Mouse (Mus musculus): ENCODE results near the gene Drosha. TPM values are rescaled to one million over a fixed set of nuclear protein-coding genes. Genes with fewer than 3 reads are reported as not detected.
A peak's percentile ranks its signal among the peaks of the same experiment; 100 is the strongest.

Gene Drosha
- polyA plus RNA-seq, 1 experiment: 10.0 TPM

DNA sequence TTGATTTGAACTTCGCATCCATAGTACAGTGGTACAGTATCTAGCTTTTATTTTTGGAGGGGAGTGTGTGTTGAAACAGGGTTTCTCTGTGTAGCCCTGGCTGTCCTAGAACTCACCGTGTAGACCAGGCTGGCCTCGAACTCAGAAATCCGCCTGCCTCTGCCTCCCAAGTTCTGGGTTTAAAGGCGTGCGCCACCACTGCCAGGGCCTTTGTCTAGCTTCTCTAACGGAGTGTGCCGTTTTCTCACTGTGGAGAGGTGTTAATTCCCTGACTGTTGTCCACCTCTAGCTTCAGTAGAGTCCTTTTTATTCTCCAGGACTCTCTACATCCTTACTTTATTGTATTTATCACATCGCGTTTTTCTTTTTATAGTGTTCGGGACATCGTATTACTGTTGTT, 793 bp downstream of the Drosha start:
- 68% methylated on average over 12 of the region's 12 CpGs for WGBS
- TF ChIP-seq CTCF (IDR thresholded peaks at IDR 0.05; ENCODE audit: extremely low read depth, insufficient read depth, insufficient read length, insufficient replicate concordance) (no peak), POLR2A (IDR thresholded peaks at IDR 0.05; ENCODE audit: low read depth, low read length) (no peak)
- no peak for DNase-seq (ENCODE audit: low read depth in 1 of 2, low spot score in 2 of 2)
- H3K36me3 ChIP-seq (ENCODE audit: control insufficient read depth, insufficient read depth, low read length): peaks cover 4% of the 10 kb centered on the region
- no peaks in the 10 kb centered on the region for H3K27me3 ChIP-seq (ENCODE audit: control insufficient read depth, insufficient read depth, low read length)
- H3K27ac ChIP-seq (ENCODE audit: insufficient read depth, low read length): no peak overlapping the region
- peak overlapping the region; percentile 82 for H3K4me3 ChIP-seq (ENCODE audit: extremely low read depth, insufficient read depth, insufficient read length)
- no peaks in the 10 kb centered on the region; the same call in 1 of the 2 replicates for H3K4me1 ChIP-seq (ENCODE audit: control insufficient read depth, insufficient read depth, insufficient read length)

DNA sequence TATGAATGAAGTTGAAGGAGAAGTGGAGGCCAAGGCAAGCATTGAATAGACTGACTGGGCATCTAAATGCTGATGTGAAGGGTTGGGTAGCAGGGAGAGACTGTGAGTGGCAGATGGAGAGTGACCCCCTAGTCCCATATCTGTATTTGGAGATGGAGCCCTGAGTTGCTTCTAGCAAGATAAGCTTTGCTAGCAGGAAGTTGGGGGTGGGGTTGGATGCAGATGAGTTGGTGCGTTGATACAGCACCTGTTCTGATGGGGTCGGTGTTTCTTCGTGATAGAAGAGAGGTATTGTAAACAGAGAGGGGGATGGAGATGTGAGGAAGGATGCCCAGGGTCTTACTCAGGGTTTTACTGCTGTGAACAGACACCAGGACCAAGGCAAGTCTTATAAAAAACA, 5.3 kb downstream of the Drosha start:
- 86% methylated on average over 3 of the region's 3 CpGs for WGBS
- no peaks in the 10 kb centered on the region for H3K4me1 ChIP-seq (ENCODE audit: control insufficient read depth, insufficient read depth, insufficient read length)
- no peaks in the 10 kb centered on the region for H3K27me3 ChIP-seq (ENCODE audit: control insufficient read depth, insufficient read depth, low read length)
- H3K4me3 ChIP-seq (ENCODE audit: extremely low read depth, insufficient read depth, insufficient read length): no peak overlapping the region
- peaks cover 9% of the 10 kb centered on the region for H3K36me3 ChIP-seq (ENCODE audit: control insufficient read depth, insufficient read depth, low read length)
- no peak for DNase-seq (ENCODE audit: low read depth in 1 of 2, low spot score in 2 of 2)
- TF ChIP-seq CTCF (IDR thresholded peaks at IDR 0.05; ENCODE audit: extremely low read depth, insufficient read depth, insufficient read length, insufficient replicate concordance): no peak
- no peak for TF ChIP-seq POLR2A (IDR thresholded peaks at IDR 0.05; ENCODE audit: low read depth, low read length)
- H3K27ac ChIP-seq (ENCODE audit: insufficient read depth, low read length): no peak overlapping the region

DNA sequence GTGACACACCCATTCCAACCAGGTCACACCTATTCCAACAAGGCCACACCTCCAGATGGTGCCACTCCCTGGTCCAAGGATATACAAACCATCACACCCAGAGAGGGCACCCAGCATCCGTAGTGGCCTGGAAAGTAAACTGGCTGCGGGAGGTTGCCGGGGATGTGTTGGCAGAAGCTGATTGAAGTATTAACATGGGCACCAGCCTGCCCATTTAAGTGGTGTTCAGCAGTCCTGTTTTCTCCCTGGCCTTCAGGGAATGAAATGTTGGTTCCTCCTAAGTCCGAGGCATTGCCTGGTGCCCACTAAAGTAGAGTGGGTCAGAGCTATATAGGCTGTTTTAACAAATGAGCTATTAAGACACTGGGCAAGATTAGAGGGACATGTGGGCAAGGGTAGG, 8.0 kb downstream of the Drosha start:
- Histone ChIP-seq H3K27me3 (ENCODE audit: control insufficient read depth, insufficient read depth, low read length) (no peaks in the 10 kb centered on the region), H3K4me3 (ENCODE audit: extremely low read depth, insufficient read depth, insufficient read length) (no peak overlapping the region), H3K36me3 (ENCODE audit: control insufficient read depth, insufficient read depth, low read length) (peaks cover 13% of the 10 kb centered on the region), H3K27ac (ENCODE audit: insufficient read depth, low read length) (no peak overlapping the region), H3K4me1 (ENCODE audit: control insufficient read depth, insufficient read depth, insufficient read length) (no peaks in the 10 kb centered on the region)
- TF ChIP-seq CTCF (IDR thresholded peaks at IDR 0.05; ENCODE audit: extremely low read depth, insufficient read depth, insufficient read length, insufficient replicate concordance) (no peak), POLR2A (IDR thresholded peaks at IDR 0.05; ENCODE audit: low read depth, low read length) (no peak)
- DNase-seq (ENCODE audit: low read depth in 1 of 2, low spot score in 2 of 2): no peak
- WGBS: 97% methylated on average over 4 of the region's 4 CpGs

DNA sequence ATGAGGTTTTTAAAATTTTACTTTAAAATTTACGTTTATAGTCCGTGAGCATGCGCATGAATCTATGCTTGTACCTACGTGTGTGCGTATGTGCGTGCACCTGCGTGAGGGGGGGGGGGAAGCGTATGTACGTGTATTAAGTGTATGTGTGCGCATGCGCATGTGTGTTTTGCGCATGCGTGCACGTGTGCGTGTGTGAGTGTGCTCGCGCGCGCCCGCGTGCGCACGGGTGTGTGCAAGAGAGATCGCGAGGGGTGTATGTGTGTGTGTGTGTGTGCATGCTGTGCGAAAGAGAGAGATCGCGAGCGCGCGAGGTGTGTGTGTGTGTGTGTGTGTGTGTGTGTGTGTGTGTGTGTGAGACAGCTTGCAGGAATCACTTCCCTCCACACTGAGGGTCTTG, 8.8 kb downstream of the Drosha start:
- 98% methylated on average over 31 of the region's 31 CpGs for WGBS
- no peak for DNase-seq (ENCODE audit: low read depth in 1 of 2, low spot score in 2 of 2)
- Histone ChIP-seq H3K27ac (ENCODE audit: insufficient read depth, low read length) (no peak overlapping the region), H3K36me3 (ENCODE audit: control insufficient read depth, insufficient read depth, low read length) (peaks cover 16% of the 10 kb centered on the region), H3K4me3 (ENCODE audit: extremely low read depth, insufficient read depth, insufficient read length) (no peak overlapping the region), H3K27me3 (ENCODE audit: control insufficient read depth, insufficient read depth, low read length) (no peaks in the 10 kb centered on the region), H3K4me1 (ENCODE audit: control insufficient read depth, insufficient read depth, insufficient read length) (no peaks in the 10 kb centered on the region)
- TF ChIP-seq POLR2A (IDR thresholded peaks at IDR 0.05; ENCODE audit: low read depth, low read length): no peak
- TF ChIP-seq CTCF (IDR thresholded peaks at IDR 0.05; ENCODE audit: extremely low read depth, insufficient read depth, insufficient read length, insufficient replicate concordance): no peak

DNA sequence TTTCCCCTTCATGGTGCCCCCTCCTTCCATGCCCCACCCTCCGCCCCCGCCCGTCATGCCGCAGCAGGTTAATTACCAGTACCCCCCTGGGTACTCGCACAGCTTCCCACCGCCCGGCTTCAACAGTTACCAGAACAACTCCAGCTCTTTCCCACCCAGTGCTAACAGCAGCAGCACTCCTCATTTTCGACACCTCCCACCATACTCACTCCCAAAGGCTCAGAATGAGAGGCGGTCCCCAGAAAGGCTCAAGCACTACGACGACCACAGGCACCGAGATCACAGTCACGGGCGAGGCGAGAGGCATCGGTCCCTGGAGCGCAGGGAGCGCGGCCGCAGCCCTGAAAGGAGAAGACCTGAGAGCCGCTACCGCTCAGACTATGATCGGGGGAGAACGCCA, 9.6 kb downstream of the Drosha start:
- WGBS: 97% methylated on average over 24 of the region's 24 CpGs
- Histone ChIP-seq H3K36me3 (ENCODE audit: control insufficient read depth, insufficient read depth, low read length) (peaks cover 16% of the 10 kb centered on the region), H3K4me1 (ENCODE audit: control insufficient read depth, insufficient read depth, insufficient read length) (no peaks in the 10 kb centered on the region), H3K27ac (ENCODE audit: insufficient read depth, low read length) (no peak overlapping the region), H3K27me3 (ENCODE audit: control insufficient read depth, insufficient read depth, low read length) (no peaks in the 10 kb centered on the region), H3K4me3 (ENCODE audit: extremely low read depth, insufficient read depth, insufficient read length) (no peak overlapping the region)
- no peak for DNase-seq (ENCODE audit: low read depth in 1 of 2, low spot score in 2 of 2)
- TF ChIP-seq POLR2A (IDR thresholded peaks at IDR 0.05; ENCODE audit: low read depth, low read length): no peak
- TF ChIP-seq CTCF (IDR thresholded peaks at IDR 0.05; ENCODE audit: extremely low read depth, insufficient read depth, insufficient read length, insufficient replicate concordance): no peak

DNA sequence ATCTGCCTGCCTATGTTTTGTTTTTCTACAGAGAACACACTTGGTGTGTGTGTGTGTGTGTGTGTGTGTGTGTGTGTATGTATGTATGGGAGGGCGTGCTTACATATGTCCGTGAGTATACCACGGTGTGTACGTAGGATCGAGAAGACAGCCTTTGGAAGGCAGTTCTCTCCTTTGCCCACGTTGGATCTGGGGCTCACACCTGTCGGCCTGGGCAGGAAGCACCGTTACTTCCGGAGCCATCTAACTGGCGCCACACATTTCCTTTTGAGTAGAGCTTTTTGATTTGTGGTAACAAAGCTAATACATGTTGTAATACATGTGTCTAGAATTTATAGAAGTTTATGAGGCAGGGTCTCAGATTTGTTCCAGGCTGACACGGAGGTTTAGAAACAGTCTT, 16.1 kb downstream of the Drosha start:
- Histone ChIP-seq H3K4me1 (ENCODE audit: control insufficient read depth, insufficient read depth, insufficient read length) (no peaks in the 10 kb centered on the region; the same call in 1 of the 2 replicates), H3K27me3 (ENCODE audit: control insufficient read depth, insufficient read depth, low read length) (no peaks in the 10 kb centered on the region), H3K27ac (ENCODE audit: insufficient read depth, low read length) (no peak overlapping the region), H3K36me3 (ENCODE audit: control insufficient read depth, insufficient read depth, low read length) (peaks cover 32% of the 10 kb centered on the region), H3K4me3 (ENCODE audit: extremely low read depth, insufficient read depth, insufficient read length) (no peak overlapping the region)
- WGBS: 45% methylated on average over 11 of the region's 11 CpGs
- TF ChIP-seq CTCF (IDR thresholded peaks at IDR 0.05; ENCODE audit: extremely low read depth, insufficient read depth, insufficient read length, insufficient replicate concordance): no peak
- no peak for TF ChIP-seq POLR2A (IDR thresholded peaks at IDR 0.05; ENCODE audit: low read depth, low read length)
- no peak for DNase-seq (ENCODE audit: low read depth in 1 of 2, low spot score in 2 of 2)

DNA sequence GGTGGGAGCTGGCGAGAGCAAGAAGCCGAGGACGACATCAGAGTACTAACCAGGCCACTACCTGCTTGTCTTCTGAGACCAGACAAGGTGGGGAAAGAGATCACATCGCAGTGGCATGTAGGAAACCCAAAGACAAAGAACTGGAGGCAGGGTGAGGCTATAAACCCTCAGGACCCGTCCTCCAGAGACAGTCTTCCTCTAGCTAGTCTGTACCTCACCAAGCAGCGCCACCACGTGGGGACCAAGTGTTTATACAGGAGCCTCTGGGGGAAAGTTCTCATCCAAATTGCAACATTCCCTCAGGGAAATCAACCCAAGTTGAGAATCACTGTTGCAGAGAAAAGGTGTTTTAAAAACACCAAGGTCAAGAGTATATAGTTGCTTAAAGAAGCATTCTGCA, 18.2 kb downstream of the Drosha start:
- 78% methylated on average over 7 of the region's 7 CpGs for WGBS

More for the DNA sequence above, 18.2 kb downstream of the Drosha start:
- Histone ChIP-seq H3K4me1 (ENCODE audit: control insufficient read depth, insufficient read depth, insufficient read length) (no peaks in the 10 kb centered on the region; the same call in 1 of the 2 replicates), H3K4me3 (ENCODE audit: extremely low read depth, insufficient read depth, insufficient read length) (no peak overlapping the region), H3K27me3 (ENCODE audit: control insufficient read depth, insufficient read depth, low read length) (no peaks in the 10 kb centered on the region), H3K36me3 (ENCODE audit: control insufficient read depth, insufficient read depth, low read length) (peaks cover 35% of the 10 kb centered on the region), H3K27ac (ENCODE audit: insufficient read depth, low read length) (no peak overlapping the region)
- DNase-seq (ENCODE audit: low read depth in 1 of 2, low spot score in 2 of 2): no peak
- no peak for TF ChIP-seq POLR2A (IDR thresholded peaks at IDR 0.05; ENCODE audit: low read depth, low read length)
- no peak for TF ChIP-seq CTCF (IDR thresholded peaks at IDR 0.05; ENCODE audit: extremely low read depth, insufficient read depth, insufficient read length, insufficient replicate concordance)
